Mouse (Mus musculus) G1E-ER4 (cell line): ENCODE measurements around the gene Usp29. TPM values are rescaled to one million over a fixed set of nuclear protein-coding genes. Genes with fewer than 3 reads are reported as not detected.

ENCODE experiments used
- GATA1 ChIP-seq: IDR thresholded peaks from one replicate; pipeline ENCODE4 v1.8.0; 2012; ENCODE audit warnings: low read length, inconsistent platforms
- polyA plus RNA-seq: library from polyadenylated mRNA; stranded (reverse); fragments of >175 nt; gene quantifications from 2 replicates; pipeline ENCODE4 v1.2.3, GENCODE M21; 2012

The Usp29 gene
- polyA plus RNA-seq, 1 experiment: 0.13 TPM

- no peak for TF ChIP-seq GATA1
These were observed 107.0 kb downstream of the Usp29 start for GRCm38 (mm10) chr7:6837297-6837925.

- no peak for TF ChIP-seq GATA1
These were observed 107.7 kb downstream of the Usp29 start for GRCm38 (mm10) chr7:6837926-6838554.

GRCm38 (mm10) chr7:6840860-6841259 is 110.5 kb downstream of the Usp29 start:
- TF ChIP-seq GATA1: no peak

- no peak for TF ChIP-seq GATA1
These were observed 119.1 kb downstream of the Usp29 start for GRCm38 (mm10) chr7:6849495-6849894.

GRCm38 (mm10) chr7:6850321-6850720 is 119.9 kb downstream of the Usp29 start:
- no peak for TF ChIP-seq GATA1

- TF ChIP-seq GATA1: no peak
These were observed 120.9 kb downstream of the Usp29 start for GRCm38 (mm10) chr7:6851256-6851655.

GRCm38 (mm10) chr7:6851717-6852503 is 121.5 kb downstream of the Usp29 start:
- no peak for TF ChIP-seq GATA1

- TF ChIP-seq GATA1: no peak
These were observed 125.4 kb downstream of the Usp29 start for GRCm38 (mm10) chr7:6855613-6856405.

- TF ChIP-seq GATA1: no peak
These were observed 128.4 kb downstream of the Usp29 start for GRCm38 (mm10) chr7:6858694-6859270.

GRCm38 (mm10) chr7:6860689-6861088 is 130.3 kb downstream of the Usp29 start:
- no peak for TF ChIP-seq GATA1

- TF ChIP-seq GATA1: no peak
These were observed 136.0 kb downstream of the Usp29 start for GRCm38 (mm10) chr7:6866351-6866750.

GRCm38 (mm10) chr7:6868831-6869230 is 138.5 kb downstream of the Usp29 start:
- TF ChIP-seq GATA1: no peak

GRCm38 (mm10) chr7:6869556-6869955 is 139.2 kb downstream of the Usp29 start:
- TF ChIP-seq GATA1: no peak

- TF ChIP-seq GATA1: no peak
These were observed 144.1 kb downstream of the Usp29 start for GRCm38 (mm10) chr7:6874448-6874847.

- TF ChIP-seq GATA1: no peak
These were observed 147.8 kb downstream of the Usp29 start for GRCm38 (mm10) chr7:6878202-6878601.
